Mouse (Mus musculus): Measurements from ENCODE around the gene Galr2. TPM values are rescaled to one million over a fixed set of nuclear protein-coding genes. Genes with fewer than 3 reads are reported as not detected.

Gene Galr2
- polyA plus RNA-seq, 1 experiment from 2014 or later: 0.25 TPM

DNA sequence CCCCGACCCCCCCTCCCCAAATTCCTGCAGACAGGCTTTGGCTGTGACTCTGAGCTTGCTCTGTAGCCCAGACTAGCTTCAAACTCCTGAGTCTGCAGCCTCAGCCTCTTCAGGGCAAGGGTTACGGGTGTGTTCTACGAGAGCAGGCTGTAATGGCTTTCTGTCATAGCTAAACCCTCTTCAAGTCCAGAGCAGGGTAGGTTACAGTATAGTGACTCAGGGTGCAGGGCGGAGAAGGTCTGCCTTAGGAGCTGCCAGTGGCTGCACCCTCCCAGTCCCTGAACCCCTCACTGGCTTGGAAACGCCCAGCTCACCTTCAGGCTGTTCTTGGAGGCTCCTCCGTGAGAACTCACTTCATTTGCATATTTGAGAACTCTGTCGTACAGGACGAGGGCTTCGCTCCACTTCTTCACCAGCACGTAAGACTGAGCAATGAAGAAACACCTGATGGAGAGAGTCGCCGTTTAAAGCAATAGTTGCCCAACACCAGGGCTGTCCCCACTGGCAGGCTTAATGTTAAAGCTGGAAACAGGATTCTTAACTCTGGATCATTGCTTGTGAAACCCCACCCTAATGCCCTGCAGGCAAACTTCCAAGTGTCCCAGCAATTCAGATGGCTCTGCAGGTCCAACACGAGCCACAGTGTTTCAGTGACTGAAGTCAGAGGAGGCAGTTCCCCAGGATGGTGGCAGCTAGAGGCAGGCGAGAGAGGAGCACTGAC lies 33.1 kb upstream of the Galr2 start:
- Histone ChIP-seq H3K9me3 (ENCODE audit: control insufficient read depth, low read length) (no peaks in the 10 kb centered on the region), H3K4me3 (ENCODE audit: low read length) (no peak overlapping the region), H3K4me2 (ENCODE audit: low read length) (no peak overlapping the region), H3K9ac (ENCODE audit: low read depth, low read length) (no peak overlapping the region), H3K27ac (ENCODE audit: low read depth, low read length) (no peak overlapping the region), H3K36me3 (ENCODE audit: control insufficient read depth, insufficient read depth, low read length) (peaks cover 72% of the 10 kb centered on the region), H3K27me3 (replicated peaks; ENCODE audit: control insufficient read depth, insufficient read depth, low read length) (no peaks in the 10 kb centered on the region), H3K4me1 (ENCODE audit: control insufficient read depth, insufficient read depth, low read depth, low read length) (no peaks in the 10 kb centered on the region)
- WGBS: 86% methylated on average over 14 of the region's 14 CpGs
- ATAC-seq: no peak

DNA sequence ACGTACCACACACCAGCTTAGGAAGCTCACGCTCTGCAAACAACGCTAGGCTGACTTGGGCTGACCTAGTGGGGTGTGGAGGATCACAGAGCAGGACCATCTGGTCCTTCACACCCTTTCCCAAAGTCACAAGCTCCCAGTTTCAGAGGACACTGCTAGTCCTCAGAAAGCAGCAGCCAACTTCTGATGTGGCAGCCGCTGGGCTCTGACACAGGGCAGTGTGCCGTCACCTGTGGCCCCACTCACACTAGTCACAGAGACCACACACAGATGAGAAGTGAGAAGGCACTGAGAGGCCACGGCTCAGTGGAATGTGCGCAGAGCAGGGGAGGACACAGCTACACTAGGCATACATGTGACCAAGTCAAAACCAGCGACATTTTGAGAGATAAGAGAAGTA lies 29.8 kb upstream of the Galr2 start:
- WGBS: 97% methylated on average over 8 of the region's 8 CpGs

GRCm38 (mm10) chr11:116253076-116253600 lies 27.6 kb upstream of the Galr2 start:
- 87% methylated on average over 3 of the region's 3 CpGs for WGBS
- ATAC-seq: no peak
- Histone ChIP-seq H3K27me3 (replicated peaks; ENCODE audit: control insufficient read depth, insufficient read depth, low read length) (no peaks in the 10 kb centered on the region), H3K36me3 (ENCODE audit: control insufficient read depth, insufficient read depth, low read length) (peaks cover 53% of the 10 kb centered on the region), H3K4me1 (ENCODE audit: control insufficient read depth, insufficient read depth, low read depth, low read length) (no peaks in the 10 kb centered on the region), H3K4me2 (ENCODE audit: low read length) (no peak overlapping the region), H3K9ac (ENCODE audit: low read depth, low read length) (no peak overlapping the region), H3K4me3 (ENCODE audit: low read length) (no peak overlapping the region), H3K9me3 (ENCODE audit: control insufficient read depth, low read length) (no peaks in the 10 kb centered on the region), H3K27ac (ENCODE audit: low read depth, low read length) (no peak overlapping the region)

More for the DNA sequence above, 29.8 kb upstream of the Galr2 start:
- Histone ChIP-seq H3K4me2 (ENCODE audit: low read length) (no peak overlapping the region), H3K27me3 (replicated peaks; ENCODE audit: control insufficient read depth, insufficient read depth, low read length) (no peaks in the 10 kb centered on the region), H3K4me3 (ENCODE audit: low read length) (no peak overlapping the region), H3K9ac (ENCODE audit: low read depth, low read length) (no peak overlapping the region), H3K36me3 (ENCODE audit: control insufficient read depth, insufficient read depth, low read length) (peaks cover 68% of the 10 kb centered on the region), H3K9me3 (ENCODE audit: control insufficient read depth, low read length) (no peaks in the 10 kb centered on the region), H3K4me1 (ENCODE audit: control insufficient read depth, insufficient read depth, low read depth, low read length) (no peaks in the 10 kb centered on the region), H3K27ac (ENCODE audit: low read depth, low read length) (no peak overlapping the region)
- ATAC-seq: no peak

GRCm38 (mm10) chr11:116254627-116255026 lies 26.1 kb upstream of the Galr2 start:
- Histone ChIP-seq H3K9ac (ENCODE audit: low read depth, low read length) (no peak overlapping the region), H3K27ac (ENCODE audit: low read depth, low read length) (no peak overlapping the region), H3K27me3 (replicated peaks; ENCODE audit: control insufficient read depth, insufficient read depth, low read length) (no peaks in the 10 kb centered on the region), H3K9me3 (ENCODE audit: control insufficient read depth, low read length) (no peaks in the 10 kb centered on the region), H3K4me1 (ENCODE audit: control insufficient read depth, insufficient read depth, low read depth, low read length) (no peaks in the 10 kb centered on the region), H3K4me3 (ENCODE audit: low read length) (no peak overlapping the region), H3K4me2 (ENCODE audit: low read length) (no peak overlapping the region), H3K36me3 (ENCODE audit: control insufficient read depth, insufficient read depth, low read length) (peaks cover 53% of the 10 kb centered on the region)
- WGBS: 71% methylated on average over 9 of the region's 9 CpGs
- ATAC-seq: no peak

DNA sequence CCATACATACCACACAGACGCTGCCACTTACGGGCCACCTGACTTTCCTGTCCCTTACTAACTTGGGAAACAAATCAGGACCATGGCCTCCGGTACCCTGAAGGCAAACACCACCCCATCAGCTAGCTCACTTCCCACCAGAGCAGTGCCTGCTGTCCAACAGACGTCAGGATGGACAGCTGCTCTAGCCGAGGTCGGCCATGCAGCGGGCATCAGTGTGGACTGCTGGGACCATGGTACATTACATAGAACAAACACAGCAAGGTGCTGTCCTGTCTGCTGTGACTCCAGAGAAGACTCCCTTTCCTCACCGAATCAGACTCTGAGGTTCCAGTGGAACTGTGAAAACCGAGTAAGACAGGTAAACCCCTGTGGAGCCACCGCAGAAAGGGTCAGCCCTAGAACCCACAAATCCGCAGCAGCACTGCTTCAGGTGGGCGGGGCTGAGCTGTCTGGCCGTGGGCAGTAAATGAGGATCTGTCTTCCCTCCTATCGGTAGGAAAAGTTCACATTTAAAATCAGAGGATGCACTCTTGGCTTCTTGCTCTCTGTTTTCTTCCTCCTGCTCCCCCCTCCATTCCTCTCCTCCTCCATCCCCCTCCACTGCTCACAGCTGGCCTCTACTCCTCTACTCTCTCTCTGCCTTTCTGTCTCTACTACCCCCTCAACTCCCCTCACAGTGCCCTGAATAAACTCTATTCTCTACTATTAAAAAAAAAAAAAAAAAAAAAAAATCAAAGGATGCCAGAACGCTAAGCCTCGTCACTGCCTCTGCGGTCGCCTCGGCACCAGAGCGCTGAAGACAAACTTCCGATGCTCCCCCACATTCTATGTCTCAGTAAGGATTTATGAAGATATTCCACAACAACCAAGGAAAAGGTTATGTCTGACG lies 25.4 kb upstream of the Galr2 start:
- H3K36me3 ChIP-seq (ENCODE audit: control insufficient read depth, insufficient read depth, low read length): peaks cover 48% of the 10 kb centered on the region

GRCm38 (mm10) chr11:116255982-116256675 lies 24.6 kb upstream of the Galr2 start:
- H3K4me2 ChIP-seq (ENCODE audit: low read length): no peak overlapping the region
- no peak overlapping the region for H3K9ac ChIP-seq (ENCODE audit: low read depth, low read length)
- 89% methylated on average over 9 of the region's 9 CpGs for WGBS

More for the DNA sequence above, 25.4 kb upstream of the Galr2 start:
- ATAC-seq: no peak
- Histone ChIP-seq H3K9me3 (ENCODE audit: control insufficient read depth, low read length) (no peaks in the 10 kb centered on the region), H3K27ac (ENCODE audit: low read depth, low read length) (no peak overlapping the region), H3K9ac (ENCODE audit: low read depth, low read length) (no peak overlapping the region), H3K4me3 (ENCODE audit: low read length) (no peak overlapping the region), H3K27me3 (replicated peaks; ENCODE audit: control insufficient read depth, insufficient read depth, low read length) (no peaks in the 10 kb centered on the region), H3K4me1 (ENCODE audit: control insufficient read depth, insufficient read depth, low read depth, low read length) (no peaks in the 10 kb centered on the region), H3K4me2 (ENCODE audit: low read length) (no peak overlapping the region)
- WGBS: 86% methylated on average over 22 of the region's 22 CpGs

GRCm38 (mm10) chr11:116259461-116259860 lies 21.3 kb upstream of the Galr2 start:
- Histone ChIP-seq H3K27me3 (replicated peaks; ENCODE audit: control insufficient read depth, insufficient read depth, low read length) (no peaks in the 10 kb centered on the region), H3K9ac (ENCODE audit: low read depth, low read length) (no peak overlapping the region), H3K4me3 (ENCODE audit: low read length) (no peak overlapping the region), H3K9me3 (ENCODE audit: control insufficient read depth, low read length) (no peaks in the 10 kb centered on the region), H3K27ac (ENCODE audit: low read depth, low read length) (no peak overlapping the region), H3K36me3 (ENCODE audit: control insufficient read depth, insufficient read depth, low read length) (peaks cover 60% of the 10 kb centered on the region), H3K4me1 (ENCODE audit: control insufficient read depth, insufficient read depth, low read depth, low read length) (no peaks in the 10 kb centered on the region), H3K4me2 (ENCODE audit: low read length) (no peak overlapping the region)
- WGBS: 96% methylated on average over 8 of the region's 8 CpGs
- ATAC-seq: no peak

More at GRCm38 (mm10) chr11:116255982-116256675, 24.6 kb upstream of the Galr2 start:
- no peaks in the 10 kb centered on the region for H3K4me1 ChIP-seq (ENCODE audit: control insufficient read depth, insufficient read depth, low read depth, low read length)
- peaks cover 49% of the 10 kb centered on the region for H3K36me3 ChIP-seq (ENCODE audit: control insufficient read depth, insufficient read depth, low read length)
- no peaks in the 10 kb centered on the region for H3K27me3 ChIP-seq (replicated peaks; ENCODE audit: control insufficient read depth, insufficient read depth, low read length)
- H3K9me3 ChIP-seq (ENCODE audit: control insufficient read depth, low read length): no peaks in the 10 kb centered on the region
- H3K4me3 ChIP-seq (ENCODE audit: low read length): no peak overlapping the region
- ATAC-seq: no peak
- no peak overlapping the region for H3K27ac ChIP-seq (ENCODE audit: low read depth, low read length)

- WGBS: 93% methylated on average over 7 of the region's 7 CpGs
- Histone ChIP-seq H3K4me3 (ENCODE audit: low read length) (no peak overlapping the region), H3K9me3 (ENCODE audit: control insufficient read depth, low read length) (no peaks in the 10 kb centered on the region), H3K9ac (ENCODE audit: low read depth, low read length) (no peak overlapping the region), H3K4me2 (ENCODE audit: low read length) (no peak overlapping the region), H3K4me1 (ENCODE audit: control insufficient read depth, insufficient read depth, low read depth, low read length) (no peaks in the 10 kb centered on the region), H3K36me3 (ENCODE audit: control insufficient read depth, insufficient read depth, low read length) (peaks cover 58% of the 10 kb centered on the region), H3K27me3 (replicated peaks; ENCODE audit: control insufficient read depth, insufficient read depth, low read length) (no peaks in the 10 kb centered on the region), H3K27ac (ENCODE audit: low read depth, low read length) (no peak overlapping the region)
- no peak for ATAC-seq
These were observed 20.5 kb upstream of the Galr2 start for GRCm38 (mm10) chr11:116260259-116260658.
